Mouse (Mus musculus) cortical plate, adult 2 months (tissue): ENCODE data around the gene Wdr4.

Source experiments
- CTCF ChIP-seq: fragments of 200-500 bp; IDR thresholded peaks from 2 replicates; pipeline ENCODE4 v1.5.1; 2011; ENCODE audit warnings: mild to moderate bottlenecking, control low read depth, low read length; ENCODE audit not compliant: insufficient read depth; ENCODE audit errors: extremely low read depth
- POLR2A ChIP-seq: fragments of 200-500 bp; IDR thresholded peaks from 2 replicates; pipeline ENCODE4 v1.6.1; 2011; ENCODE audit warnings: mild to moderate bottlenecking, low read length, control low read depth; ENCODE audit not compliant: insufficient read depth; ENCODE audit errors: extremely low read depth

DNA sequence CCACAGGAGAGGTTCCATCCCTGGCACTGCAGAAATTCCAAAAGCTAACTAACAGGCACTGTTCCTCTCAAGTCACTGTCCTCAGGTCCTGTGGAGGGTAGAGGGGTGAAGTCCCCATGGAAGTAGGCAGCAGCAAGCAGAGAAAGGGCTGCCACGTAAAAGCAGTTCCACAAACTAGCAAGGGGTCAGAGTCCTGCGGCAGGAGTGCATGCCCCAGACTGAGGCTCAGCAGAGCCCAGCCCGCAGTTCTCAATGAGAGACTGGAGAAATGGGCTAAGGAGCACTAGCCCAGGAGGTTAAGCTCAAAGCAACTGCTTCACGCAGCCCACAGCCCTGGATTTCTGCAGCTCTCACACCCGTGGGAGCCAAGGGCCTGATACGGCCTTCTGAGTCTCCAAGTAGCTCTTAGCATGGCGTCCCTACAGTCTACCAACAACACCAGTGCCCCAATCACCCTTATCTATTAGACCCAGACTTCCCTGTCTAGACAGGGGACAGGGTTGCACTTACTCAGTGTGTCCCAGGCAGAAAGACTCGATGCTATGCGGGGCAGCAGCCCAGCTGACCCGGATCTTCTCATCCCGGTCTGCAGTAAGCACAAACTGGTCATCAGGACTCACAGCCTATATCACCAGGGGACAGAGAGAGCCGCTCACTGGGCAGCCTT lies 17.4 kb downstream of the Wdr4 start:
- TF ChIP-seq CTCF: no peak
- TF ChIP-seq POLR2A: no peak
